Mouse (Mus musculus) thymus, postnatal 25 days (tissue): ENCODE data around the gene Gab2.

Experiments
- DNase-seq: peaks from one replicate; pipeline ENCODE4 v3.0.0; 2022

Gab2 gene

GRCm38 (mm10) chr7:97262541-97262940, 181.2 kb downstream of the Gab2 start:
- DNase-seq, result no peak

- DNase-seq, result no peak
These were observed 189.0 kb downstream of the Gab2 start for GRCm38 (mm10) chr7:97270367-97270766.

DNA sequence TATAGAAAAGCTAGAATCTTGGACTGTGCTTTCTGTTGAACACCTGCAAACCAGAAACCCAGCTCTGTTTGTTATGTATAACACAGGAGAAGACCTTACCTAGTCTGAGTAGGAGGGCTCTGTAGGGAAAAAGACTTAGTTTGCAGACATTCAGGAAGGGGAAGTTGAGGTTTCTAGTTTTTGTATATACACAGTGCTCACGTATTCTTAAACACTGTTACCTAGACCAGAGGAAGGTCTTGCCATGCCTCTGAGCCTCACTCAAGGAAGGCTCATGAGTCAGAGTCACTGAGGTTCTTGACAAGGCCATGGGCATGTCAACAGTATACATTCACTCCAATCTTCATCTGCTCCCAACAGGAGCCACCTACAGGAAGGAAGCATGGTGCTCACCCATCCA, 189.7 kb downstream of the Gab2 start:
- no peak for DNase-seq

- no peak for DNase-seq
These were observed 215.6 kb downstream of the Gab2 start for GRCm38 (mm10) chr7:97296986-97297385.

DNA sequence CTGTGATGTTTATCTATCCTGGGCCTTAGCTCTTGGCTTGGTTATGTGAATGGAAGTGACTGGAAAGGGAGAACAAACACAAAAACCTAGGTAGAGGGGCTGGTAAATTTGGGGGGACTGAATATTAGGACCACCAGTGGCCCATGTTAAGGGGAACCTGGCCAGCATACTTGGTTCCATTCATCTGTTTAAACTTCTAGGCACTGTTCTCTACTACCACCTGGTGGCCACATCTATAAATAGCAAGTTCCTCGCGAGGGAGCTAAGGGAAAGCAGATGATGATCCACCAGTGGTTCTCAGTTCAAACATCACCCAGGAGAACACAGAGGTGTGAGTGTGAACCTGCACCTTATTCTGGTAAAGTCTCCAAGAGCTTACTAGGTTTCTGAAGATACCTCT, 216.1 kb downstream of the Gab2 start:
- peak; percentile 52 for DNase-seq

DNA sequence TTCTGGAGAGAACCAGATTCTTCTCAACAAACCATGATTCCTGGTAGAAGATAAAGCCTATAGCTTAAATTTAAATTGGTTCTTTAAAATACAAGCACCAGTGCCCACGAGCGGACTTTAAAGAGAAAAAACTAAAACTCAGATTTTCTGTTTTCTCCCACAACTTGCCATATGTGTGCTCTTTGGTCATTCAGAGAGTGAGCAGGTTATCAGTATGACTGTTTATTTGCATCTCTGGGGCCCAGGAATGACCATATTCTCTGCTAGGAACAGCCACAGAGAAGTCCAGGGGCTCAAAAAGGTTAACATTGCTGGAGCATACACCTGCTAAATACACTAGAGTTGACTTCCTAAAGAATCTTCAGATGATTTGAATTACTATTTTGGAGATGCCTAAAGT, 216.9 kb downstream of the Gab2 start:
- no peak for DNase-seq

GRCm38 (mm10) chr7:97298943-97299342, 217.6 kb downstream of the Gab2 start:
- no peak for DNase-seq

DNA sequence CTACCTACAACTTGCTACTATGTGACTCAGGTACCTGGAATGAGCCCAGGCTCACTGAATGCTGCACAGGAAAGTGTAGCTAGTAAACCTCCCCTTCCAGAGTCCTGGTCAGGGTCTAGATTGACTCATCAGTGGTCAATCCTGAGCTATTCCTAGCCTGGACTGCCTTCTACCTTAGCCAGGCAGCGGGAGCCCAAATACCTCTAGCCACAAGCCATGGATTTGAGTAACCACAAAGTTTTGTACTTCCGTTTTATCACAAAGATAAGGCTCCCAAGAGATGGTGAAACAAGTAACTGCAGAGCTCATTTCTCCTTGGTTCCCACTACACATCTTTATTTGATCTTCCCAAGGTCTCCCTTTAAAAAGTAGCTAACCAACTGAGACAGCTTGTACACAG, 219.5 kb downstream of the Gab2 start:
- DNase-seq, result no peak

GRCm38 (mm10) chr7:97301321-97301720, 219.9 kb downstream of the Gab2 start:
- DNase-seq, result no peak

DNA sequence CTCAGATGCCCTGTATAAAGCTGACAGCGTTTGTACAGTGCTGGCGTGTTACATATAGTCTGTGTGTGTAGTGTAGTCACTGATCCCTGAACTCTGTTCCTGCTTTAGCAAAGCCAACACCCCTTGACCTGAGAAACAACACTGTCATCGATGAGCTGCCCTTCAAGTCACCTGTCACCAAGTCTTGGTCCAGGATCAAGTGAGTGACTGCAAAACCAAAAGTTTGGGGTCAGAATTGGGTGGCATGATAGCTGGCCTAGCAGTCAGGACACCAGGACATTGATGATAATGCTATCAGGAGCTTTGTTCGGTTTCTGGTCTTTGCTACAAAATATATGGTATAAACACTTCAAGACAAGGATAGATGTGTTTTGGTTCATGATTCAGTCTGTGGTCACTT, 220.9 kb downstream of the Gab2 start:
- no peak for DNase-seq

DNA sequence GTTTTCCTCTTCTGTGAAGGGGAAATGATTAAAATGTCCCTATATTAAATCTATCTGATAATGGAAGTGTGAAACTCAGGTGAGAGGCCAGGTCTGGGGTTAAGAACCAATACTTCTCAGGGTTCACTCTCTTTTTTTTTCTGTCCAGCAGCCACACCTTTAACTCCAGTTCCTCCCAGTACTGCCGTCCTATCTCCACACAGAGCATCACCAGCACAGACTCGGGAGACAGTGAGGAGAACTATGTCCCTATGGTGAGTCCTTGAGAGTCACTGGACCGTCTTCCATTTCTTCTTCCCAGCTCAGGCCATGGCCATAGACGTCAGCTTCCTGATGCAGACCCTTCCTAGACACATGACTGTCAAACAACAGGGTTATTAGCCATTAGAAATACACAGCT, 221.5 kb downstream of the Gab2 start:
- no peak for DNase-seq

- DNase-seq, result no peak
These were observed 222.2 kb downstream of the Gab2 start for GRCm38 (mm10) chr7:97303614-97304013.

DNA sequence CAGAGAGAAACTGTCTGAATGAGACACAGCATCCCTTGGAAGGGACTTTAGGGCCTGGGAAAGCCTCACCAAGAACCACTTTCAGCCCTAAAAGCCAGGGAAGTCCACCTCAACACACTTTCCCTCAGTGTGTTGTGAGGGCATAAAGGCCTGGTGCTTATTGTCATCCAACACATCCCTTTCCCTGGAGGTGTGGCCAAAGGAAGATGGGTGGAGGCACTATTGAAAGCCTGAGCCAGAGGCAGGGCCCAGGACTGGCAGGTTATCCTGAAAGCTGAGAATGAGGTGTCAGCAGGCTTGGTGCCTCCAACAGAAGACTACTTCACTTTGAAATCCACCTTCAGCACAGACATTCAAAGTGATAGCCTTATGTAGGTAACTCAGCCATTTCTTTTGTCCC, 223.1 kb downstream of the Gab2 start:
- DNase-seq, result no peak

DNA sequence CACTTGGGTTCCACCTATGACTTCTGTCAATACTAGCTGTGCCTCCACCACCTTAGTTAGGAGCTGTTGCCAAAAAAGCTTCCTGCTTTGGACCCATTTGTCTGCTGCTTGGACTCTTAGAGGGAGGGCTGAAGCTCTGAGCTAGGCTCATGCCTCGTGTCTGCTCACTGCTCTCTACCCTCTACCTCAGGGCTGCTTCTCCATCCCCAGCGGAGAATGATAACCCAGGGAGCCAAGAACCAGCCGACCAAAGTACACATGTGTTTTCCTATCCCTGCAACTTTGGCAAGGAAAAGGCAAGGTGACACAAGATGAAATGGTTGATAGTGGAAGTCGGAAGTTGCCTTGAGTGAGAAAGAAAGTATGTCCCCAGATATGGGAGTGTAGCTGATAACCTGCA, 223.8 kb downstream of the Gab2 start:
- no peak for DNase-seq

- DNase-seq, result no peak
These were observed 225.4 kb downstream of the Gab2 start for GRCm38 (mm10) chr7:97306813-97307212.

DNA sequence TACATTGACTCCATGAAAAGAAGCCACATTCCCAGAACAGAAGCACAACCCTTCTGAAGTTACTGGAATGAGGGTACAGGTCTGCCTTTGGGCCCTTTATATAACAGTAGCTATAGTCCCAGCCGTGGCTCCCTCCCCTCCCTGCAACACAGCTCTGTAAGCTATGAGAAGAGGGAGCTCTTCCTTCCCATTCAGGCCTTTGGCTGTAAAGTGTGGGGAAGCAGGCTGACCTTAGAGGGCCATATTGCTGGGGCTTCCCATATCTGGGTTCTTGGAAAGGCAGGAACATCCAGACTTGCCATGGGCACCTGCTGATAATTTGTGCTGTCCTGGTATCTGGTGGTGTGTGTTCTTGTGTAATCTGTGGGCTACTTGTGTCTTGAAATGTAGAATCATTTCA, 226.2 kb downstream of the Gab2 start:
- no peak for DNase-seq

GRCm38 (mm10) chr7:97309461-97310340, 228.3 kb downstream of the Gab2 start:
- DNase-seq, result no peak

DNA sequence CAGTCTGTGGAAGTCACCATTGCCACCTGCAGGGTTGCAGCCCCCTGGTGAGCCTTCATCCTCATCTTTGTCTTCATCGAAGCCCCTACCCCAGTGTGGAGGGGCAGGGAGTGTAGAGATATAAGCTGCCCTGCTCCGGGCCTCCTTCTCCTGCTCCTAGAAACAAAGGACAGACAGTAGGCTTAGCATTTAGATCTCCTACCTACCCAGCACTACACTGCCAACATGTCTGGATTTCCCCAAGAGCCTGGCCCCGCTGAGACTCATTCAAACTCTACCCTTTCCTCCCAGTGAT, 228.9 kb downstream of the Gab2 start:
- DNase-seq, result no peak

- DNase-seq, result no peak
These were observed 230.2 kb downstream of the Gab2 start for GRCm38 (mm10) chr7:97311620-97312019.

DNA sequence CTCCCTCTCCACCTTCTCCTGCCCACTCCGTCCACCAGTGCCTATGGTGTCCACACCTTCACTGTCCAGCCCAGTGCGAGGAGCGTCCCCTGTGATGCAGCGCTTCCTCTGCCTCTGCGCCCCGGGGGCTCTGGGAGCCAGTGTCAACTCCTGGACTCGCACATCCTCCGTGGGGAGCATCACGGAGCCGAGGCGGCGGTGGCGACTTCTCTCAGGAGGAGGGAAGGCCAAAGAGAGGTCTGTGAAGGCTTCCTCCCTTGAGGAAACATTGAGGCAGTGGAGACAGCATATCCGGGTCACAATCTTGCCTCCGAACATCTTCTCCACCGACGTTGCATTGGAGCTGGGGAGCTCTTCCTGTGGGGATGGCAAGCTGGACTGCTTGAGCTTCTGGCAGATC, 230.8 kb downstream of the Gab2 start:
- DNase-seq, result no peak

GRCm38 (mm10) chr7:97312856-97313255, 231.5 kb downstream of the Gab2 start:
- no peak for DNase-seq

- no peak for DNase-seq
These were observed 232.1 kb downstream of the Gab2 start for GRCm38 (mm10) chr7:97313364-97313995.

DNA sequence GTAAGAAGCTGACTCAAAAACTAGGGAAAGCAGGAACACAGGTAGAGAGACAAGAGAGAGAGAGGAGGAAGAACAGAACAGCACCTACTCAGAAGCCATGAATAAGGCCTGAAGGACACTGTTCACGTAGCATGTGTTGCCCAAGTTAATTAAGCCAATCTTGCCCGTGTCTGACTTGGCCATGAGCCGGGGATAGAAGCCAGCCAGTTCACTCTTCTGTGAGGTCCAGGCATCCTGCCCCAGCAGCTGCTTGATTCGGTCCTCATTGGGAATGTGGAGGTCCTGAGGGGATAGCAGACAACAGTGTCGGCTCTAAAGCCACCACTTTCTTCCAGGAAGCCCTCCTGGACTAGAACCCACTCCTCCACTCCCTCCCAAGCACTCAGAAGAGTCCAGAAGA, 233.3 kb downstream of the Gab2 start:
- DNase-seq, result no peak

DNA sequence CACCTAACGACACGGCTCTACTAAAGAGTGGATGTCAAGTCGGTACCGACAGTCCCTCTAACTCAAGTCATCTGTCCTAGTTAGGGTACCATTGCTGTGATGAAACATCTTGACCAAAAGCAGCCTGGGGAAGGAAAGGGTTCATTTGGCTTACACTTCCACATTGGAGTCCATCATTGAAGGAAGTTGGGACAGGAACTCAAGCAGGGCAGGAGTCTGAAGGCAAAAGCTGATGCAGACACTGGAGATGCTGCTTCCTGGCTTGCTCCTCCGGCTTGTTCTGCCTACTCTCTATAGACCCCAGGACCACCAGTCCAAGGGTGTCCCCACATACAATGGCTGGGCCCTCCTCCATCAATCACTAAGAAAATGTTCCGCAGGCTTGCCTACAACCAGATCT, 234.3 kb downstream of the Gab2 start:
- no peak for DNase-seq

GRCm38 (mm10) chr7:97317706-97318105, 236.3 kb downstream of the Gab2 start:
- DNase-seq, result no peak
